Mouse (Mus musculus): ENCODE measurements around the gene Gm6588.

The Gm6588 gene

DNA sequence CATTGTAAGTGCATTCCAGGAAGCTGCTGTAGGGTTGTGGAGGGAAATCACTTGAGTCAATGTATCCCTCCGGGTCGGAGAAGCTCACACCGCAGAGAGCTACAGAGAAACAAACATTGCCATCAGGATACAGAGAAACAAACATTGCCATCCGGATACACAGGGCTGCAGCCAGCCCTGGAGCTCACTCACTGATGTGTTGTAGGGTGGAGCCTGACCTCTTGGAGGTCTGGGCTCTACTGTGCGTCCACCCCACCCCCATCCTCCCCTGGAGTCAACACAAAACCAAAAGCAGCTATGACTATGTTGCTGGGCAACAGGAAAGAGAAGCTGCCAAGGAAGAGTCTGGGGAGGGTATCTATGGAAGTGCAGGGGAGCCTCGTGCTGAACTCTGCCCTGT lies 24.2 kb downstream of the Gm6588 start:
- DNase-seq: no peak

DNA sequence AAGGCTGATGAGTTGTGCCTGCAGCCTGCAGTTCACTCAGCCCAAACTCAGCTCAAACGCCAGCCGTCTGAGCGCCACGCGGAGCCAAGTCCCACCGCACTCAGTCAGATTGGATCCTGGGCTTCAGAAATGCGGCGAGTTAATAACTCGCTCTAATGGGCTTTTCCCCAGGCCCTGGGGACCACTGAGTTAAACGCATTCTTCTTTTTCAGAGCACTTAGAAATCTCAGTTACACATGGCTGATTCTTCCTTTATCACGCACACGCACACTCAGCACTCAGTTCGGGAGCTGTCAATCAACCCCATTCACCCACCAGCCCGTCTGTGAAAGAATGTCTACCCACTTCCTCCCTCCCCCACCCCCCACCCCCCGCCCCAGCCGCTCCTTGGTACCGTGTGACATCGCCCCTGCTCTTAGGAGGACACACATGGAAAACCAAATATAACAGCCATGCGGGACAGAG lies 32.8 kb downstream of the Gm6588 start:
- DNase-seq: no peak

DNA sequence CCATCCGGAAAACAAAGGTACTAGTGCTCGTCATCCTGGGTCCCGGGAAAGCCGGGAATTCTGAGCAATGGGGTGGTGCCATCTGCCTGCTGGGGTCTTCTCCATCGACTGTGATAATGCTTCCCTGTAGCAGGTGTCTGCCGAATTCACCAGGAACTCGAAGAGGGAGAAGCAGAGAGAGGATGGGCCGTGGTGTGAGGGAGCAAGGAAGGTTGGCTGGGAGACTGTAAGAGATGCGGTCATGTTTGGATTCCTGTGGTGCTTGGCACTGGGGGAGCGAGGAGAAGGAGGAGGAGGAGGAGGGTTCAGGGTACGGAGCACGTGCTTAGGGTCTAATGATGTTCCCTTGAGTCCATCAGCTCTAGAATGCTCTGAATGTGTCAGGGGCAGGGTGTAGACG lies 33.3 kb downstream of the Gm6588 start:
- DNase-seq: peak in 1 of 2 experiments; percentile 31

DNA sequence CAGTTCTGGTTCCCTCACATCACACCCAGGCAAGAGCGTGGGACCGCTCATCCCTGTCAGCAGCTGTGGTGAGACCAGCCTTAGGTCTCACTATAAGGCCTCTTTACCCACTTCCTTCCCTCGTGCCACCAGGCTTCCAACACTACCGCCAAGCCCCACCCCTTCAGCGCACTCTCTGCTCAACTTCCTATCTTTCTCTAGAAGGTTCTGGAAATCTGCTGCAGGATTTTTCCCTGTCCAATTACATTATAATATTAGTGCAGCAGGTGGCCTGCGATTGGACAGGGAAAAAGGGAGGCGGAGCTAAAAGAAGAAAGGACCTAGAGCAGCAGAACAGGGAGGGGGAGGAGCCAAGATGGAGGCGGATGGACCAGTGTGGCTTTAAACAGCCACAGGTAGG lies 33.8 kb downstream of the Gm6588 start:
- DNase-seq: no peak

DNA sequence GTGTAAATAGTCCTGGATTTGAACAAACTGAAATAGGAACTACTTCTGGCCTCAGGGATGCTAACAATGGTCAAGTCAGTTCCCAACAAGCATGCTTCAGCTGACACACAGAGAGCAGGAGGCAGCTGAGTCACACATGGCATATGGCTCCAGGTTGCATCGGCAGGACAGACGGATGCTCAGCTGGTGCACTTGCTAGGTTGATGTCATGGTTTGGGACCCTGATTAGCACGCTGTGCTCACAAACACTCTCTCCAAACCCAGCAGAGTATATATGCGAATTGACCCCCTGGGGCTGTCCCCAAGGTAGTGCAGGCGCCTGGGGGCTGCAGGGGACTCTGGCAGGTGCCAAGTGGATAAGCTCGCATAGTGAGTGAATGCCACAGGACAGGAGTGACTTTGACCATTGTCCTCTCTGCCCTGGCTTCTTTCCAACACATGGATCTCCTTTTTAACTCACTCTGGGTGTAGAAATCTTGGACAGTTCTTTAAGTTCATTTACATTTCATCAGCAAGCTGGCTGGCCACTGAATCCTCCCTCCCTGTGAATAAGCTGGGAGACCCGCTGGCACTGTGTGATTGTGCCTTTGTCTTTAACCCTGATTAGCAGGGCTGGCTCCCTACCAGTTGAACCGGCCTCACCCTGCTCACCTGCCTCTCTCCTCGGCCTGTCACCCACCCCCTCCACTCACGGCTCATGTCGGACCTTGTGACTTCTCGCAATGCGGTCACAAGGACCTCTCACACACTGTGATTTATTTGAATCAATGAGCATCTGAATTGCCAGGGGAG lies 35.9 kb downstream of the Gm6588 start:
- peak; percentile 82 to 89 for DNase-seq

DNA sequence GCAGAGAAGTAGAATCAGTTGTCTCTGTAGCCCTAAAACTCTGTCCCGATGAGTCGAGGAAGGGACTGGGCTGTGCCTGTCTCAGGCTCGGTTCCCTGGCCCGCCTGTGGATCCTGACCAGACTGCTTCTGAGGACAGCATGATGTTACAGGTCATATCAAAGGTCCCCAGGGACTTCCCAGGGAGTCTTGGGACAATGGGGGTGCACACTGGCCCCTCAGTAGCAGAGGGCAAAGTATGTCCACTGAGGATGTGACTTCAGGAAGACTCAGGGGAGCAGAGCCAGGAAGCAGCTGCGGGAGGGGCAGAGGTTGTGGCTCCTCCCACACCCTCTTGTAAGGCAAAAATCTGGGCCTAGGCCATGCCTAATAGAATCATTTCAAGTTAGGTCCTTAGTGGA lies 37.2 kb downstream of the Gm6588 start:
- DNase-seq: no peak

DNA sequence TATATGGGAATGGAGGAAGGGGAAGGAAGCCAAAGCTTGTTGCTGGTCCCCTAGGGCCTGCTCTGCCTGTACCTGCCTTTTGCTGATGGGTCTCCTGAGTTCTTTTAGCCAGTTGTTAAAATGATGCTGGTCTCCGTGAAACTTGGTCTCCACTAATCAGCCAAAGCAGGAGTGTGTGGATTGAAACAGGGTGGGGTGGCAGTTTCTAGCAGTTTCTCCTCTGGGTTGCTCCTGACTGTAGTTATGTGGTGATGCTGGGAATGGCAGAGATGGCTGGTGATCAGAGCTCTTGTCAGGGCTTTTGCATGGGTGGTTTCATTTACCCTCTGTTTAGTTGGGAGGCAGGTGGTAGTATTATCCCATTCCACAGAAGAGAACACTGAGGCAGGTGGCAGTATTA lies 38.3 kb downstream of the Gm6588 start:
- no peak for DNase-seq

DNA sequence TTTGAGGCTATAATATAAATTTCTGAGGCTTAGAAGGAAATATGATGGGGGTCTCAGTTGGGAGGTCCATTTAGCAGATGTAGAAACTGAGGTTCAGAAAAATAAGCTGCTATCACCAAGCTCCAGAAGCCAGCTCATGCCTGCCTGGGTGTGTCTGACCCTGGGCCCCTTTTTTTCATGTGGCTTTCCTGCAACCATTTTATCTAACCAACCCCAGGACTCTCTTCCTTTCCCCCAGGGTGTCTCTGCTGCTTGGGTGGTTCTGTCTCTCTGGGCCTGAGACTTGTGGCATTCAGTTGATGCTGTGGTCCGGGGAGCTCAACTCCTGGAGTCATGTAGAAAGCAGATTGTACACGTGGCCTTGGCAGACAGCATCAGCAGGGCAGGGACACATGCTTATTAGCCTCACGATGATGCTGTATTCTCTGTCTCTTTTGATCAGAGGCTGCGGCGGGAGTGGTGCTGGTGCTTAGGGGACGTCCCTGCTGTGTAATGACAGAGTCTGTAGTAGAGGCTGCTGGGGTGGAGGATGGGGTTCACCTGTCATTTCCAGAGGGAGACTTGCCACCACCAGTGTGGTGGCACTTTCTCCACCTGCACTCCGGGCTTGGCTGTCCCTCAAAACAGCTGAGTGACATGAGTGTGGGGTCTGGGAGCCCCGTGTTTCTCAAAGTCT lies 39.0 kb downstream of the Gm6588 start:
- no peak for DNase-seq

DNA sequence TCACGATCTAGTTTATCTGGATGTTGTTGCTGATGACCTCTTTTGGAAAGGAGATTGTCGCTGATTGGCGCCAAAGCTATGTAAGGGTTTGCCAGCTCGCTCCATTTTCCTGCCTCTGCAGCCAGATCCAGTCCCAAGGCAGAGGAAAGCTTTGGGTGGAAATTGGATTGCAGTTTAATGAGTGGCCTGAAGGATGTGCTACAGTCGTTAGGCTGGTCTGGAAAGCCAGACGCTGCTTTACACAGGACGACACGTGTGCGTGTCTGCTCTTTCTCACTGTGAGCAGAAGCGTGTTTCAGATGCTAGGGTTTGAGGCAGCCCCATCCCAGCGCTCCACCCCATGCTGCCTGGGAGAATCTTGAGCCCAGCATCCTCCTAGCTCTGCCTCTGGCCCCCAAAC lies 42.3 kb downstream of the Gm6588 start:
- DNase-seq: no peak

DNA sequence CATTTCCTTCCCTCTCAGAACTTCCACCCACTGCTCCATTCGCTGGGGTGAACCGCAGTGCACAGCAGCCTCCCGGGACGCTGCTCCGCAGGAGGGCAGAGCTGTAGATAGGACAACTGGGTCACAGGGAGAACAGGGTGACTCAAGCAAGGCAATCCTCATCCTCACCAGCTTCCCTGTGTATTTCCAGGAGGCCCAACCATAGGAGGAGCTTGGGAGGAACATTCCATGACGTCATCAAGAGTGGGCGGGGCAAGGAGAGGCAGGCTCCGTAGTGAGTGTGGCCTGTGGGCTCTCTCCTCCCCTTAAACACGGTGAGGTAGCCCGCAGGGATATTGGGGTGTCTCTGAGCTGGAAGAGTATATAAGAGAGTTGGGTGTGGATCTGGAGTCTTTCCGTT lies 44.3 kb downstream of the Gm6588 start:
- no peak for DNase-seq

DNA sequence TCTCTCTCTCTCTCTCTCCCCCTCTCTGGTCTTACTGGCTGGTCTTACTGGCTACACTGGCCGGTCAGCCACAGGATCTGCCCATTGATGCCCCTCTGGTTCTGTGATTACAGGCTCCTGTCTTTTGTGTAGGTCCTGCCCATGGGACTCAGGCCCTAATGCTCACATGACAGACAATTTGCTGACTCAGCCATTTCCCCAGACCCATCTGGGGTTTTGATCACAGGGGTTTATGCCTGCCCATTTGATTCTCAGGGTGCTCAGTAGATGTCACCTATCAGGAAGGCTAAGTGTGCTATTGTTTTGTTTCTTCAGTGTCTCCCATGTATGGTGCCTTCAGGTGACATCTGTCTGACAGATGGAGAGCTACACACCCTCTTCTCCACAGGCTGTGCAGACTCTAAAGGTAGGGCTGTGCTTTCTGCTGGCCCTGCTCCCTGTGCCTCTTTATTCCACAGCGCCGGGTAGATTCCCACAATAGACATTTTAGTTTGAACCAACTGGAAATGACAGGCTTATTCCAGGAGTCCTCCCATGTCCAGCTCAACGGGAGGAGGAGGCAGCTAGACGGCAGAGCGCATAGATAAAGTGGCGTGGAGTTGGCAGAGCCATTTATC lies 47.6 kb downstream of the Gm6588 start:
- DNase-seq: peak; percentile 43 to 53

DNA sequence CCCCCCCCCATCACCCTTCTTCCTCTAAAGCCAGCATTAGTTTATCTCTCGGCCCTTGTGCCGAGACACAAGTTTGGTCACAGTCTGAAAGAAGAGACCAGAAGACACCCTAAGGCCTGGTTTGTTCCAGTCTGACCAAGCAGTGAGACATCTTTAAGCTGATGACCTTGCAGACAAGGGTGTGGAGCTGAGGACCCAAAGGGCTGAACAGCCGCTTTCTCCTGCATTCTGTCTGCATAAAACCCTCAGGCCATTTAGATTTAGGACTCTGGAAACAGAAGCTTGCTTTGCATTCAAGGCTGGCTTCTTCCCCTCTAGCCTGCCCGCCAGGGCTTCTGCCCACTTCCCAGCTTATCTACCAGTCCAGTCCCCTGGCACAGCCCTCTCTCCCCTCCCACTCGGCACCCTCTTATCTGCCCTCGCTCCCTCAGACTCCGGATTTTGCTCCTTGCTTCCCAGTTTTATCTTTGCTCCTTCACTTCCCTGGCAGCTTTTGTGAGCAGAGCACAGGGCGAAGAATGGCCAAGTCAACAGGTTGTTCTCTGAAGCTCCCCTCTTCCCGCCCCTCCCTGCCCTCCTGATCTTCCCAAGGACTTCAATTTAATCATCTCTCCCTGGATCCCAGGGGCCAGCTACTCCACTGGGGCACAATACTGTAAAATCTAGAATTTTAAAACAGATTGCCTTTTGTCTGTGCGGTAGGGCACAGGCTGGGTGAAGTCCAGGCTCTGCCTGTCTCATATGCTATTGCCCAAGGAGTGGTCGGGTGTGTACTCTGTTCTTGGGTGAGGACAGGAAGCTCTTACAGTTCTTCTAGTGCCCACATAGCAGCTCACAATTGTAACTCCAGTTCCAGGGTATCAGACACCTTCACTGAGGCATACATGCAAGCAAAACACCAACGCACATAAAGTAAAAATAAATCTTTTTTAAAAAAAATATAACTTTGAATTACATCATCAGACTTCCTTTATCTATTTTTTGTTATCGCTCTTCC lies 50.0 kb downstream of the Gm6588 start:
- no peak for DNase-seq

DNA sequence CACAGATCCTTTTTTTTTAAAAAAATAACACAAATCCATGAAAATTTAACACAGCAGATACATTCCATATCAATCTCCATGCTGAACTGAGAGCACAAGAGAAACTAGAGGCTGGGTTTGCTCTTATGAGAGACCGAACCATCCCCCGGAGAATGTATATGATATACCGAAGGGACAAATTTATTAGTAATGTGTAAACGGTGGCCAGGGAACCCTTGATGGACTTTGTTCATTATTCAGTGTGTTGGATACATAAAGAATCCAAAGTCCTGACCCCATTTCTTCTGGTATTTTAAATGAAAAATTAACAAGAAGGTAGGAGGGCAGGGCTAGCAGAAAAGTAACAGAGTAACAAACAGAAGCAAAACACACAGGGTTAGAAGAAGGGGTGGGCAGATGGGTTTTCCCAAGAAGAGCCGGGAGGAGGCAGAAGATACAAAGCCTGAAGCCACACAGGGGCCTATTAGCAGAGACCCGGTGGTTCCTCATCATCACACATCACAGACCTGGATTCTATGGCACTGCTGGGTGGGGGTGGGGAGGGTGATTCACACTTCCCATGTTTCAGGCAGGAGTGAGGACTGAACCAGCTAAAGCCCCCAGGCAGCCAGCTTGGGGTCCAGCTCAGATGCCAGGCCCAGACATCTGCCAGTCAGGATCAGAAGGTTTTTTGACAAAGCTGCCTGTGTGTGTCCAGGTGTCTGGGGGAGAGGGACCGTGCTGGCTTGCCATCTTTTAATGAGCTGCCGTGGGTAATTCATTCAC lies 50.9 kb downstream of the Gm6588 start:
- DNase-seq: no peak
